In genomic region chr8:105854303-105854702, GRCm38 (mm10) we compare ENCODE assay signal across 8 mouse cellular contexts. TPM values are rescaled to one million over a fixed set of nuclear protein-coding genes. Genes with fewer than 3 reads are reported as not detected.
DNase-seq lines count a peak whose midpoint lies in the region; ATAC-seq and TF ChIP-seq lines count a peak whose summit lies in the region.

No protein-coding gene starts in this region.

- peaks cover 3% of the 10 kb centered on the region for H3K36me3 ChIP-seq in lung, embryonic 14.5 days (ENCODE audit: insufficient read depth)
- H3K36me3 ChIP-seq in intestine, postnatal 0 days (ENCODE audit: control insufficient read depth, insufficient read depth) = no peaks in the 10 kb centered on the region
- H3K36me3 ChIP-seq in neural tube, embryonic 15.5 days = peaks cover 4% of the 10 kb centered on the region; the same call in 1 of the 2 replicates

- H3K27me3 ChIP-seq in lung, embryonic 14.5 days (ENCODE audit: insufficient read depth, low read length) = no peaks in the 10 kb centered on the region
- no peaks in the 10 kb centered on the region for H3K27me3 ChIP-seq in intestine, postnatal 0 days (replicated peaks; ENCODE audit: control insufficient read depth, insufficient read depth, low read length)
- H3K27me3 ChIP-seq in neural tube, embryonic 15.5 days (replicated peaks) = no peaks in the 10 kb centered on the region

- DNase-seq in cerebellum, postnatal 4 days (ENCODE audit: low spot score in 2 of 2) = no peak
- DNase-seq in lung, embryonic 14.5 days = no peak
- no peak for DNase-seq in lung, adult 18-20 months
- DNase-seq in ovary, adult 18-20 months (ENCODE audit: low spot score) = no peak

- H3K4me3 ChIP-seq in lung, embryonic 14.5 days (ENCODE audit: low read depth, low read length) = peak overlapping the region; percentile 80
- H3K4me3 ChIP-seq in intestine, postnatal 0 days (ENCODE audit: low read depth, low read length) = peak overlapping the region; percentile 80
- peak overlapping the region; percentile 86 for H3K4me3 ChIP-seq in neural tube, embryonic 15.5 days (replicated peaks)

- ATAC-seq in cerebellum, adult (ENCODE audit: insufficient number of reproducible peaks, low FRiP score, low TSS enrichment) = peak; percentile 15; the same call in 1 of the 2 replicates
- ATAC-seq in lung, embryonic 14.5 days (ENCODE audit: insufficient read depth) = no peak
- no peak for ATAC-seq in intestine, postnatal 0 days
- peak; percentile 14 for ATAC-seq in neural tube, embryonic 15.5 days (ENCODE audit: low FRiP score)
- ATAC-seq in frontal cortex, adult (ENCODE audit: low TSS enrichment) = no peak

- peak overlapping the region; percentile 82; the same call in 1 of the 2 replicates for H3K9ac ChIP-seq in lung, embryonic 14.5 days
- H3K9ac ChIP-seq in intestine, postnatal 0 days (ENCODE audit: low read depth, low read length) = peak overlapping the region; percentile 81; the same call in 1 of the 2 replicates
- no peak overlapping the region; the same call in 1 of the 2 replicates for H3K9ac ChIP-seq in neural tube, embryonic 15.5 days (replicated peaks)

- peak overlapping the region; percentile 52; the same call in 1 of the 2 replicates for H3K27ac ChIP-seq in lung, embryonic 14.5 days (ENCODE audit: low read depth)
- H3K27ac ChIP-seq in intestine, postnatal 0 days (ENCODE audit: low read depth, low read length) = peak overlapping the region; percentile 82; the same call in 1 of the 2 replicates
- H3K27ac ChIP-seq in neural tube, embryonic 15.5 days (replicated peaks) = peak overlapping the region; percentile 66

- no peaks in the 10 kb centered on the region for H3K9me3 ChIP-seq in lung, embryonic 14.5 days (ENCODE audit: low read depth, low read length)
- no peaks in the 10 kb centered on the region for H3K9me3 ChIP-seq in intestine, postnatal 0 days (ENCODE audit: control insufficient read depth)
- H3K9me3 ChIP-seq in neural tube, embryonic 15.5 days (replicated peaks) = no peaks in the 10 kb centered on the region

- peaks cover 12% of the 10 kb centered on the region for H3K4me1 ChIP-seq in lung, embryonic 14.5 days (ENCODE audit: insufficient read depth)
- peaks cover 5% of the 10 kb centered on the region for H3K4me1 ChIP-seq in intestine, postnatal 0 days (replicated peaks; ENCODE audit: control insufficient read depth, insufficient read depth, low read length)
- H3K4me1 ChIP-seq in neural tube, embryonic 15.5 days = peaks cover 46% of the 10 kb centered on the region

- 25% methylated on average over 8 of the region's 8 CpGs for WGBS in lung, embryonic 14.5 days
- WGBS in intestine, postnatal 0 days = 25% methylated on average over 8 of the region's 8 CpGs
- 29% methylated on average over 8 of the region's 8 CpGs for whole genome bisulfite sequencing in neural tube, embryonic 15.5 days

- no peak for TF ChIP-seq CTCF in lung, embryonic 14.5 days (IDR thresholded peaks at IDR 0.05; ENCODE audit: low read depth)
- no peak for TF ChIP-seq CTCF in intestine, postnatal 0 days (IDR thresholded peaks at IDR 0.05; ENCODE audit: low read depth)

- H3K4me2 ChIP-seq in lung, embryonic 14.5 days = peak overlapping the region; percentile 99
- peak overlapping the region; percentile 97 for H3K4me2 ChIP-seq in intestine, postnatal 0 days (replicated peaks; ENCODE audit: low read depth)
- peak overlapping the region; percentile 85 for H3K4me2 ChIP-seq in neural tube, embryonic 15.5 days

RNA-seq across cellular contexts. Expression of gene Thap11, which starts 0.6 kb away (rescaled TPM):
- 62.7 and 70.7 TPM in 2 replicates for polyA plus RNA-seq in lung, embryonic 14.5 days (2014; fragmentation: Nextera tagmentation; extraction: Ambion mirVana)
- 28.3 and 29.2 TPM in 2 replicates for polyA plus RNA-seq in intestine, postnatal 0 days (2015; fragmentation: Nextera tagmentation; extraction: Ambion mirVana)
- 55.8 and 58.3 TPM in 2 replicates for polyA plus RNA-seq in neural tube, embryonic 15.5 days (2015; fragmentation: Nextera tagmentation; extraction: Ambion mirVana)

RNA-seq across cellular contexts. Expression of gene Cenpt, which starts 1.2 kb away (rescaled TPM):
- 41.4 and 46.2 TPM in 2 replicates for polyA plus RNA-seq in lung, embryonic 14.5 days (2014; fragmentation: Nextera tagmentation; extraction: Ambion mirVana)
- 8.5 and 9.3 TPM in 2 replicates for polyA plus RNA-seq in intestine, postnatal 0 days (2015; fragmentation: Nextera tagmentation; extraction: Ambion mirVana)
- polyA plus RNA-seq in neural tube, embryonic 15.5 days (2015; fragmentation: Nextera tagmentation; extraction: Ambion mirVana) = 47.5 and 49.3 TPM in 2 replicates

RNA-seq across cellular contexts. Expression of gene Nutf2, which starts 6.1 kb away (rescaled TPM):
- 317 and 347 TPM in 2 replicates for polyA plus RNA-seq in lung, embryonic 14.5 days (2014; fragmentation: Nextera tagmentation; extraction: Ambion mirVana)
- polyA plus RNA-seq in intestine, postnatal 0 days (2015; fragmentation: Nextera tagmentation; extraction: Ambion mirVana) = 87.7 and 97.3 TPM in 2 replicates
- polyA plus RNA-seq in neural tube, embryonic 15.5 days (2015; fragmentation: Nextera tagmentation; extraction: Ambion mirVana) = 145 and 174 TPM in 2 replicates

RNA-seq across cellular contexts. Expression of gene Edc4, which starts 26.4 kb away (rescaled TPM):
- 48.2 and 55.4 TPM in 2 replicates for polyA plus RNA-seq in lung, embryonic 14.5 days (2014; fragmentation: Nextera tagmentation; extraction: Ambion mirVana)
- 9.8 and 11.5 TPM in 2 replicates for polyA plus RNA-seq in intestine, postnatal 0 days (2015; fragmentation: Nextera tagmentation; extraction: Ambion mirVana)
- polyA plus RNA-seq in neural tube, embryonic 15.5 days (2015; fragmentation: Nextera tagmentation; extraction: Ambion mirVana) = 45.3 and 46.5 TPM in 2 replicates

RNA-seq across cellular contexts. Expression of gene Tsnaxip1, which starts 26.8 kb away (rescaled TPM):
- polyA plus RNA-seq in lung, embryonic 14.5 days (2014; fragmentation: Nextera tagmentation; extraction: Ambion mirVana) = 0.09 and 0.11 TPM in 2 replicates
- polyA plus RNA-seq in intestine, postnatal 0 days (2015; fragmentation: Nextera tagmentation; extraction: Ambion mirVana) = not detected in 2 replicates
- 0.28 and 0.47 TPM in 2 replicates for polyA plus RNA-seq in neural tube, embryonic 15.5 days (2015; fragmentation: Nextera tagmentation; extraction: Ambion mirVana)

Comparison
In these comparisons a context has a peak if more than half of its experiments do, and no peak if none do; other contexts are left out.
1. ATAC-seq: peak in cerebellum, adult (single experiment) and neural tube, embryonic 15.5 days (single experiment); none in lung, embryonic 14.5 days (single experiment), intestine, postnatal 0 days (single experiment) and frontal cortex, adult (single experiment).
2. Peak in every context shown above with its lines, with median percentiles within 50 percentile points of each other: H3K27ac ChIP-seq, H3K4me2 ChIP-seq and H3K4me3 ChIP-seq.